Mouse (Mus musculus): Measurements from ENCODE around the gene Vps25. TPM values are rescaled to one million over a fixed set of nuclear protein-coding genes. Genes with fewer than 3 reads are reported as not detected.

Gene Vps25
- total and polyA plus RNA-seq, 2 experiments = 35.6 to 122 TPM

DNA sequence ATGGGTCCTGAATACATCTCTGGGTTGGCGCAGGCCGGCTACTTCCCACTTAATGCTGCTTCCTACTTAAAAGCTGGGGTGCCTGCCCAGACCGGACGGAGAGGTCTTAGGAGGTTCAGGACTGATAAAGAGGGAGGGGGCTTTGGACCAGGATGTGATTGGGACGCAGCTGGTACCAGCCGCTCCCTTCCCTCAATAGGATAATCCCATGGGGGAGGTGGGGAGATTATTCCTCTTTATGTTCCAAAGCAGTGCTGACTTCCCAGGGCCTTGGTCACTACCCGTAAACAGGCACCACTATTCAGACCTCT lies 6.8 kb upstream of the Vps25 start:
- H3K9ac ChIP-seq (ENCODE audit: low read depth, low read length) = peak overlapping the region; percentile 87
- no peaks in the 10 kb centered on the region for H3K79me2 ChIP-seq (ENCODE audit: control insufficient read depth, insufficient read depth, low read length)
- WGBS = 61% methylated on average over 7 of the region's 7 CpGs
- H3K36me3 ChIP-seq (ENCODE audit: control insufficient read depth, insufficient read depth, low read length) = no peaks in the 10 kb centered on the region
- peak overlapping the region; percentile 70 for H3K27ac ChIP-seq (replicated peaks; ENCODE audit: insufficient read depth, low read depth, low read length)
- peaks cover 1% of the 10 kb centered on the region; the same call in 1 of the 2 replicates for H3K4me1 ChIP-seq (ENCODE audit: control insufficient read depth, insufficient read depth, low read length)
- peaks cover 8% of the 10 kb centered on the region; the same call in 1 of the 2 replicates for H3K27me3 ChIP-seq (ENCODE audit: control insufficient read depth, insufficient read depth, low read length)
- TF ChIP-seq CTCF (IDR thresholded peaks at IDR 0.05; ENCODE audit: low read depth, low read length) = no peak
- no peak for TF ChIP-seq POLR2A (IDR thresholded peaks at IDR 0.05; ENCODE audit: extremely low read depth, insufficient read depth, low read length)
- DNase-seq (ENCODE audit: extremely low read depth, low read depth, low spot score) = no peak
- H3K4me3 ChIP-seq (ENCODE audit: insufficient read depth, low read depth, low read length) = peak overlapping the region; percentile 97

- Histone ChIP-seq H3K27me3 (ENCODE audit: control insufficient read depth, insufficient read depth, low read length) (peaks cover 8% of the 10 kb centered on the region; the same call in 1 of the 2 replicates), H3K79me2 (ENCODE audit: control insufficient read depth, insufficient read depth, low read length) (no peaks in the 10 kb centered on the region), H3K4me1 (ENCODE audit: control insufficient read depth, insufficient read depth, low read length) (peaks cover 1% of the 10 kb centered on the region; the same call in 1 of the 2 replicates), H3K9ac (ENCODE audit: low read depth, low read length) (peak overlapping the region; percentile 33; the same call in 1 of the 2 replicates), H3K36me3 (ENCODE audit: control insufficient read depth, insufficient read depth, low read length) (no peaks in the 10 kb centered on the region), H3K4me3 (ENCODE audit: insufficient read depth, low read depth, low read length) (peak overlapping the region; percentile 97), H3K27ac (replicated peaks; ENCODE audit: insufficient read depth, low read depth, low read length) (peak overlapping the region; percentile 70)
- WGBS = 83% methylated on average over 6 of the region's 6 CpGs
- no peak for TF ChIP-seq CTCF (IDR thresholded peaks at IDR 0.05; ENCODE audit: low read depth, low read length)
- TF ChIP-seq POLR2A (IDR thresholded peaks at IDR 0.05; ENCODE audit: extremely low read depth, insufficient read depth, low read length) = no peak
- DNase-seq (ENCODE audit: extremely low read depth, low read depth, low spot score) = no peak
These were observed 5.9 kb upstream of the Vps25 start for GRCm38 (mm10) chr11:101247521-101248030.

DNA sequence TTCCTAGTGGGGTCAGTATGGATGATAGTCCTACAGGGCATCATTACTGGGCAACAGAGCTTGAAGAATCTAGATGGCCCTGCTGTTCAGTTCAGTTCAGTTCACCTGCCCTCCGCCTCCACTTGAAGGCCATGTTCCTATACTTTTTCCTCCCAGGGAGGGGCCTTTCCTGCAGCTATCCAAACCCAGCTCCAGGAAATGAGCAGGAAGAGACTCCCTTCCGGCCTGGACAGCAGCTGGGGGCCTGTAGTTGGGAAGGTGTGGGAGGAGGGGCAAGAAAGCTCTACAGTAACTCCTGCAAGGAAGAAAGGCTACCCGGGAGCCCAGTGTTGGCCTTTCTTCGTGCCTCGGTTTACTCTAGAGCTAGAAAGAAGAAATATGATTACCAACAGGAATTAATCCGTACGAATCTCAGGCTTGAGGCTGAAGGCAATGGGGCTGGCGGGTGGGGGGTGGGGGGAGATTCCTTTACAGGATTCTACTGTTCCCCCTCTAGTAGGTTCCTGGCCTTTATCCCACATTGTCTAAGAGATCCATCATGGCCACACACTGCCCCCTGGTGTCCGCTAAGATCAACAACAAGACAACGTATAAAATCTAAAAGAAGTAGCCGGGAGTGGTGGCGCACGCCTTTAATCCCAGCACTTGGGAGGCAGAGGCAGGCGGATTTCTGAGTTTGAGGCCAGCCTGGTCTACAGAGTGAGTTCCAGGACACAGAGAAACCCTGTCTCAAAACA lies 5.1 kb upstream of the Vps25 start:
- H3K27ac ChIP-seq (replicated peaks; ENCODE audit: insufficient read depth, low read depth, low read length) = 0 out of 2 replicates have a peak overlapping the region, but pooled peaks have one; percentile 70
- H3K4me1 ChIP-seq (ENCODE audit: control insufficient read depth, insufficient read depth, low read length) = peaks cover 5% of the 10 kb centered on the region
- 39% methylated on average over 14 of the region's 14 CpGs for WGBS
- TF ChIP-seq POLR2A (IDR thresholded peaks at IDR 0.05; ENCODE audit: extremely low read depth, insufficient read depth, low read length) (no peak), CTCF (IDR thresholded peaks at IDR 0.05; ENCODE audit: low read depth, low read length) (peak; percentile 56)
- H3K27me3 ChIP-seq (ENCODE audit: control insufficient read depth, insufficient read depth, low read length) = peaks cover 8% of the 10 kb centered on the region; the same call in 1 of the 2 replicates
- peak; percentile 58 for DNase-seq (ENCODE audit: extremely low read depth, low read depth, low spot score)
- no peak overlapping the region for H3K4me3 ChIP-seq (ENCODE audit: insufficient read depth, low read depth, low read length)
- no peaks in the 10 kb centered on the region for H3K79me2 ChIP-seq (ENCODE audit: control insufficient read depth, insufficient read depth, low read length)
- no peaks in the 10 kb centered on the region for H3K36me3 ChIP-seq (ENCODE audit: control insufficient read depth, insufficient read depth, low read length)
- H3K9ac ChIP-seq (ENCODE audit: low read depth, low read length) = no peak overlapping the region

DNA sequence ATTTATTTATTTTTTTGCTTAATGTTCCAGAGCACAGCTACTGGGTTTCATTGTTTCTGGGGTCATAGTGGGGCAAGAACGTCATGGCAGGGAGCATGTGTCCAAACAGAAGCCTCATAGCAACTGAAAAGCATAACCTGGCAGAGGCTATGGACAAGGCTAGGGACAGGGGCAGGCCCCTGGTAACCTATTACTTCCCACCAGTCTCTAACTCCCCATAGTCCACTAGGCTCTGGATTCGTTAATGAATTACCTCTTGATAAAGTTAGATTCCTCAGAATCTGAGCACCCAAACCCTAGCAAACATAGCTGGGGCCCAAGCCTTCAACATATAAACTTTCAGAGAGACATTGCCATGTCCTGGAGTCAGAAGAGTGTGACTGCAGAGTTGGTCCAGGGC lies 2.5 kb upstream of the Vps25 start:
- no peak for DNase-seq (ENCODE audit: extremely low read depth, low read depth, low spot score)
- 59% methylated on average over 2 of the region's 2 CpGs for WGBS
- Histone ChIP-seq H3K4me3 (ENCODE audit: insufficient read depth, low read depth, low read length) (no peak overlapping the region), H3K27me3 (ENCODE audit: control insufficient read depth, insufficient read depth, low read length) (peaks cover 5% of the 10 kb centered on the region; the same call in 1 of the 2 replicates), H3K9ac (ENCODE audit: low read depth, low read length) (no peak overlapping the region), H3K4me1 (ENCODE audit: control insufficient read depth, insufficient read depth, low read length) (peaks cover 4% of the 10 kb centered on the region; the same call in 1 of the 2 replicates), H3K27ac (replicated peaks; ENCODE audit: insufficient read depth, low read depth, low read length) (no peak overlapping the region), H3K36me3 (ENCODE audit: control insufficient read depth, insufficient read depth, low read length) (no peaks in the 10 kb centered on the region), H3K79me2 (ENCODE audit: control insufficient read depth, insufficient read depth, low read length) (peaks cover 6% of the 10 kb centered on the region; the same call in 1 of the 2 replicates)
- TF ChIP-seq POLR2A (IDR thresholded peaks at IDR 0.05; ENCODE audit: extremely low read depth, insufficient read depth, low read length) = no peak
- no peak for TF ChIP-seq CTCF (IDR thresholded peaks at IDR 0.05; ENCODE audit: low read depth, low read length)

- WGBS = 1% methylated on average over 7 of the region's 7 CpGs
- peak overlapping the region; percentile 76 for H3K4me3 ChIP-seq (ENCODE audit: insufficient read depth, low read depth, low read length)
- peaks cover 4% of the 10 kb centered on the region; the same call in 1 of the 2 replicates for H3K4me1 ChIP-seq (ENCODE audit: control insufficient read depth, insufficient read depth, low read length)
These were observed 566 bp upstream of the Vps25 start for GRCm38 (mm10) chr11:101252941-101253340.

More at GRCm38 (mm10) chr11:101252941-101253340, 566 bp upstream of the Vps25 start:
- Histone ChIP-seq H3K79me2 (ENCODE audit: control insufficient read depth, insufficient read depth, low read length) (peaks cover 6% of the 10 kb centered on the region; the same call in 1 of the 2 replicates), H3K27ac (replicated peaks; ENCODE audit: insufficient read depth, low read depth, low read length) (peak overlapping the region; percentile 17), H3K27me3 (ENCODE audit: control insufficient read depth, insufficient read depth, low read length) (no peaks in the 10 kb centered on the region), H3K9ac (ENCODE audit: low read depth, low read length) (peak overlapping the region; percentile 69), H3K36me3 (ENCODE audit: control insufficient read depth, insufficient read depth, low read length) (no peaks in the 10 kb centered on the region)
- DNase-seq (ENCODE audit: extremely low read depth, low read depth, low spot score) = no peak
- no peak for TF ChIP-seq POLR2A (IDR thresholded peaks at IDR 0.05; ENCODE audit: extremely low read depth, insufficient read depth, low read length)
- no peak for TF ChIP-seq CTCF (IDR thresholded peaks at IDR 0.05; ENCODE audit: low read depth, low read length)
